Mouse (Mus musculus) liver, embryonic 14.5 days (tissue): ENCODE data around the gene Ssbp3.
A peak's percentile ranks its signal among the peaks of the same experiment; 100 is the strongest.

Source experiments
- CTCF ChIP-seq: IDR thresholded peaks from 2 replicates; pipeline ENCODE4 v1.5.1; 2016; ENCODE audit warnings: antibody characterized with exemption, low read depth, control low read depth
- EP300 ChIP-seq: IDR thresholded peaks from 2 replicates; pipeline ENCODE4 v1.6.1; 2016; ENCODE audit warnings: antibody characterized with exemption, low read depth

GRCm38 (mm10) chr4:106874501-106874900 is 36.0 kb upstream of the Ssbp3 start:
- TF ChIP-seq CTCF (peak; percentile 50), EP300 (no peak)
